Mouse (Mus musculus) hindbrain, embryonic 14.5 days (tissue): Measurements from ENCODE around the gene Olfr643. TPM values are rescaled to one million over a fixed set of nuclear protein-coding genes. Genes with fewer than 3 reads are reported as not detected.
"Not testable (repeated sequence)": the region's sequence is repeated elsewhere in the genome, so short reads cannot be mapped to it uniquely, and the experiment has no call there.

Experiments used
- ATAC-seq: fragments of 200-750 bp; cut with Nextera tagmentation; 2 replicates; pipeline ENCODE4 v1.8.0; 2017; ENCODE audit warnings: moderate number of reproducible peaks, mild to moderate bottlenecking, moderate TSS enrichment, moderate library complexity; ENCODE audit not compliant: low FRiP score
- DNase-seq: peaks from one replicate; pipeline ENCODE4 v3.0.0-alpha.2; 2015; ENCODE audit warnings: low spot score
- H3K27ac ChIP-seq: fragments of 300-500 bp; sonication (generic); 2 replicates; pipeline ENCODE4 v1.5.1; 2014; ENCODE audit warnings: mild to moderate bottlenecking, moderate library complexity
- H3K27me3 ChIP-seq: fragments of 300-500 bp; sonication (generic); 2 replicates; pipeline ENCODE4 v1.6.1; 2014; ENCODE audit warnings: mild to moderate bottlenecking, low read length, mixed read lengths; ENCODE audit not compliant: control insufficient read depth, insufficient read depth
- H3K36me3 ChIP-seq: fragments of 300-500 bp; sonication (generic); replicated peaks from 2 replicates; pipeline ENCODE4 v1.6.1; 2014; ENCODE audit not compliant: control insufficient read depth, insufficient read depth
- H3K4me1 ChIP-seq: fragments of 300-500 bp; sonication (generic); replicated peaks from 2 replicates; pipeline ENCODE4 v1.6.1; 2014; ENCODE audit warnings: antibody characterized with exemption, low read length, mixed read lengths; ENCODE audit not compliant: control insufficient read depth, insufficient read depth
- H3K4me2 ChIP-seq: fragments of 300-500 bp; sonication (generic); replicated peaks from 2 replicates; pipeline ENCODE4 v1.6.1; 2014; ENCODE audit warnings: mild to moderate bottlenecking, moderate library complexity
- H3K4me3 ChIP-seq: fragments of 300-500 bp; sonication (generic); replicated peaks from 2 replicates; pipeline ENCODE4 v1.5.1; 2014; ENCODE audit warnings: mild to moderate bottlenecking, low read length
- H3K9ac ChIP-seq: fragments of 300-500 bp; sonication (generic); 2 replicates; pipeline ENCODE4 v1.6.1; 2014
- H3K9me3 ChIP-seq: fragments of 300-500 bp; sonication (generic); 2 replicates; pipeline ENCODE4 v1.6.1; 2016; ENCODE audit warnings: low read length; ENCODE audit not compliant: control insufficient read depth
- WGBS: fragments of 180-500 bp; shearing (Covaris S2); extraction: QIAGEN DNeasy Blood & Tissue Kit; methylation state at CpG from one replicate; pipeline ENCODE4 v1.1.7; 2014; 5-methylcytosine and 5-hydroxymethylcytosine counted together
- polyA plus RNA-seq: library from polyadenylated mRNA; unstranded; fragments of >200 nt; fragmentation: Nextera tagmentation; extraction: Ambion mirVana; gene quantifications from 2 replicates; pipeline ENCODE4 v1.2.1, GENCODE M21; 2014

Olfr643 gene
- polyA plus RNA-seq, 1 experiment from 2014 or later, result not detected

- ATAC-seq, H3K27ac ChIP-seq, H3K4me3 ChIP-seq, H3K9me3 ChIP-seq, H3K27me3 ChIP-seq, H3K4me2 ChIP-seq, H3K4me1 ChIP-seq, H3K9ac ChIP-seq, H3K36me3 ChIP-seq, DNase-seq: not testable (repeated sequence)
- WGBS, result 96% methylated on average over 22 of the region's 22 CpGs
These were observed 170.3 kb downstream of the Olfr643 start for GRCm38 (mm10) chr7:103966873-103967272.

Other genes with a start within 250 kb of the Olfr643 start
- gene Olfr64, start 242.9 kb downstream of the Olfr643 start, polyA plus RNA-seq, result not detected in 2 replicates
- gene Olfr65, start 233.9 kb downstream of the Olfr643 start, polyA plus RNA-seq, result not detected in 2 replicates
- gene Olfr631, start 208.6 kb downstream of the Olfr643 start, polyA plus RNA-seq, result not detected in 2 replicates
- not detected in 2 replicates for gene Olfr632, start 203.1 kb downstream of the Olfr643 start, polyA plus RNA-seq
- not detected in 2 replicates for gene Olfr633, start 193.0 kb downstream of the Olfr643 start, polyA plus RNA-seq
- not detected in 2 replicates for gene Olfr635, start 166.3 kb downstream of the Olfr643 start, polyA plus RNA-seq
- not detected in 2 replicates for gene Olfr638, start 138.7 kb downstream of the Olfr643 start, polyA plus RNA-seq
- 0.03 TPM in 1 of 2 replicates, not detected in the other for gene Olfr639, start 120.1 kb downstream of the Olfr643 start, polyA plus RNA-seq
- not detected in 2 replicates for gene Olfr640, start 111.8 kb downstream of the Olfr643 start, polyA plus RNA-seq
- gene Olfr641, start 102.0 kb downstream of the Olfr643 start, polyA plus RNA-seq, result not detected in 2 replicates
- not detected in 2 replicates for gene Olfr642, start 84.7 kb downstream of the Olfr643 start, polyA plus RNA-seq
- gene 4930516K23Rik, start 76.0 kb downstream of the Olfr643 start, polyA plus RNA-seq, result not detected in 2 replicates
- gene Olfr644, start 65.5 kb downstream of the Olfr643 start, polyA plus RNA-seq, result not detected in 2 replicates
- gene Olfr645, start 51.9 kb downstream of the Olfr643 start, polyA plus RNA-seq, result not detected in 2 replicates
- not detected in 2 replicates for gene Olfr646, start 32.5 kb downstream of the Olfr643 start, polyA plus RNA-seq
- not detected in 2 replicates for gene Ubqln5, start 7.6 kb downstream of the Olfr643 start, polyA plus RNA-seq
- gene Ubqln3, start 5.9 kb upstream of the Olfr643 start, polyA plus RNA-seq, result not detected in 2 replicates
- not detected in 2 replicates for gene Ubqlnl, start 13.2 kb upstream of the Olfr643 start, polyA plus RNA-seq
- gene Olfm5, start 27.4 kb upstream of the Olfr643 start, polyA plus RNA-seq, result not detected in 2 replicates
- 0.63 and 0.66 TPM in 2 replicates for gene Olfr648, start 46.0 kb upstream of the Olfr643 start, polyA plus RNA-seq
- not detected in 2 replicates for gene Olfr649, start 58.6 kb upstream of the Olfr643 start, polyA plus RNA-seq
- gene Trim6, start 81.4 kb upstream of the Olfr643 start, polyA plus RNA-seq, result 0.13 and 0.20 TPM in 2 replicates
- gene Trim34a, start 107.1 kb upstream of the Olfr643 start, polyA plus RNA-seq, result 1.0 and 1.3 TPM in 2 replicates
- gene Trim5, start 150.7 kb upstream of the Olfr643 start, polyA plus RNA-seq, result 0.12 and 0.44 TPM in 2 replicates
- gene Trim12a, start 178.1 kb upstream of the Olfr643 start, polyA plus RNA-seq, result 1.6 and 2.2 TPM in 2 replicates
- gene Trim34b, start 192.1 kb upstream of the Olfr643 start, polyA plus RNA-seq, result not detected in 2 replicates
- gene Trim12c, start 216.0 kb upstream of the Olfr643 start, polyA plus RNA-seq, result 0.94 and 1.4 TPM in 2 replicates
- not detected in 2 replicates for gene Trim30b, start 232.5 kb upstream of the Olfr643 start, polyA plus RNA-seq